Mouse (Mus musculus) left cerebral cortex, adult 18-20 months (tissue): Measurements from ENCODE around the gene Rbmxl1. TPM values are rescaled to one million over a fixed set of nuclear protein-coding genes. Genes with fewer than 3 reads are reported as not detected.
"Not testable (repeated sequence)": the region's sequence is repeated elsewhere in the genome, so short reads cannot be mapped to it uniquely, and the experiment has no call there.

ENCODE experiments used
- DNase-seq, 2 experiments: peaks; one replicate each; pipeline ENCODE4 v3.0.0; 2021 to 2022; ENCODE audit warnings: low spot score in 2 of 2, mixed read lengths in 1 of 2
- long read RNA-seq, 2 experiments: library from polyadenylated mRNA; stranded (forward); transcript quantifications; one replicate each; pipeline ENCODE4 v2.0.0; 2021
- total RNA-seq, 2 experiments: library from RNA; stranded (reverse); gene quantifications; 2 replicates each; pipeline ENCODE4 v1.2.3; 2021

The Rbmxl1 gene
- total RNA-seq: 10 to 100 TPM; 58.3 to 60.2 TPM
- long read RNA-seq, experiment 1, transcript Rbmxl1-201 (2 exons, 1,695 nt): minor isoform, 12 of 75 reads
- long read RNA-seq, experiment 1, transcript Rbmxl1-202 (2 exons, 1,622 nt): major isoform, 56 of 75 reads
- long read RNA-seq, experiment 1, partial matches to known transcripts: 0 of 75 reads
- long read RNA-seq, experiment 1, other reads (novel, unspliced or antisense): 7 of 75 reads
- long read RNA-seq, experiment 2, transcript Rbmxl1-201 (2 exons, 1,695 nt): minor isoform, 8 of 48 reads
- long read RNA-seq, experiment 2, transcript Rbmxl1-202 (2 exons, 1,622 nt): major isoform, 38 of 48 reads
- long read RNA-seq, experiment 2, partial matches to known transcripts: 0 of 48 reads
- long read RNA-seq, experiment 2, other reads (novel, unspliced or antisense): 2 of 48 reads

DNA sequence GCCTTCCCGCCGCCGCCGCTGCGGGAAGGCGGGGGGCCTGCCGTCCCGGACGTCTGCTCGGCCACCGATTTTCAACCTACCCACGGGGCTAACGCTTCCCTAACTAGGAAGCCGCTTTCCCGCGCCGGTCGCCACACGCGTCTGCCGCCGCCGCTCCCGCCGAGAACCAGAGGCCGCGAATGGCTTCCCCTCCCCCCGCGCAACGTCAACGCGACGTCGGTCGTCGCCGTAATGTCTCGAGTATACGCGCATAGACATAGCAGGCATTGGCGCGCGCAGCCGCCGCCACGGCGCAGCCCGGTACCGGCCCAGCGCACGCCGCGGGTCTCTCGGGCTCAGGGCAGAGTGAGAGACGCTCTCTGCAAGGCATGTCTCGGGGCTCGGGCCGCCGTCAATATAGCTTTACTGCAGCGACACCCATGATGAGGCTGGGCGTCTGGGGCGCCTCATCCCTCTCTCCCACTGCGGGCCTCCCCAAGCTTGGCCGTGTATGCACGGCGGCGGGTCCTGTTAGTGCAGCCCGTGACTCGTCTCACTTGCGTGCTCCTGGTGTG, at the start of gene Rbmxl1:
TSS of gene Rbmxl1 (minus strand) at position 180 of the 554 bp plus-strand sequence.
- DNase-seq: peak; percentile 89 to 93

DNA sequence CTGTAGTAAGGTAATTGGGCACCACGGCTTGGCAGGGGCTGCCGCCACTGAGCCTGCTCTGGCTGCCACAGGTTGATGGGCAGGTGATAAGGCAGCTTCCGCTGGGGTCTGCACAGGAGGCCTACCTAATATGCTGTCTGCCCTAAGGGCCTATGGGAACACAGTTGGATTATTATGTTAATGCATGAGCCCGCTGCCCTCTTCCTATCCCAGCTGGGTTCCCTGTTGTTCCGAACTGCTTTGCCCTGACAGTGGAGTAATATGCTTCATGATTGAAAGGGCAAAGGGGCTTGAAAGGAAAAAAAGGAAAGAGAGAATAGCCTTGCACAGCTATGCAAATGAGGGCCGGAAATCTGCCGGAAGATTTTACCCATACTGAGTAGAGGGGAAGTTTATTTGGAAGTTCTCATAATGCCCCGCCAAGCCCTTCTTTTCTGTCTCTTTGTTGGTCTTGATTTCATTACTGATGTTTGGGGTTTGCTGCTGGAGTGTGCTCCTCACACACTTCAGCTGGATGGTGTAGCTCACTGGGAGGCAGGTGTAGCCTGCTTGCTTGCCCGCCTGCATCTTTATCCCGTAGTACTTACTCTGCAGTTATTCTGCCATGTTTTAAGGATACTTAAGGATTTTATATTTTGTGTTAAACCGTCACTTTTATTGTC, 48.2 kb upstream of the Rbmxl1 start:
- DNase-seq: no peak

DNA sequence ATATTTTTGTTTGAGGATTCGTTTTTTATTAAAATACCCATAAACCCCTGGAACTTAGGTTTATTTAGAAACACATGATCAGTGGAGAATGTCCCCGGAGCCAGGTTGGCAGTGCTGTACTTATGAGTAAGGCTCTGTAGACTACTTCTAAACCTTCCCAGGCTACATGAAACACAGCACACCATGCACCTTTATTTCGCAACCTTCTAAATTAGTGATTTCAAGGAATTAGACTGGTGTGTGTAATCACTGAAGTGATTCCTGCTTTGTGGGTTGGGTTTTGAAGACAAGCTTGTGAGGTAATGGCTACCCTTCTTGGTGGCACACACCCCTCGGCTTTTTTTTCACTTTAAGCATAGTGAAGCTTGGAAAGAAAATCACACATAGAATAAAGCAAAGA, 47.1 kb upstream of the Rbmxl1 start:
- DNase-seq: no peak

DNA sequence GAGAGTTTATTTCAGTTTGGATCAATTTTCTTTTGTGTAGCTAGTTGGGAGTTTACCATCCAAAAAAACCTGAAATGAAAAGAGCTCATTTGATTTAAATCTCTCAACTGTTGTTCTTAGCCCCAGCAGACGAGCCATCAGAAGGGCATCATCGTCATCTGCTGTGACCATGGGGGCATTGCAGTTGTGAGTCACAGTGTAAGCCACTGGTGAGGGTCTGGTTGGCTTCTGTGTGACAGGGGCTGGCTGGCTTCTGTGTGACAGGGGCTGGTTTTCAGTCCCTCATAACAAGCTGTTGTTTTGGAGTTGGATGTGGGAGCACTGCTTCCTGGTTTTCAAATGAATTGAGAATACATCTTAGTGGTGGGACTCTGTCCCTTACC, 42.0 kb upstream of the Rbmxl1 start:
- DNase-seq: no peak

DNA sequence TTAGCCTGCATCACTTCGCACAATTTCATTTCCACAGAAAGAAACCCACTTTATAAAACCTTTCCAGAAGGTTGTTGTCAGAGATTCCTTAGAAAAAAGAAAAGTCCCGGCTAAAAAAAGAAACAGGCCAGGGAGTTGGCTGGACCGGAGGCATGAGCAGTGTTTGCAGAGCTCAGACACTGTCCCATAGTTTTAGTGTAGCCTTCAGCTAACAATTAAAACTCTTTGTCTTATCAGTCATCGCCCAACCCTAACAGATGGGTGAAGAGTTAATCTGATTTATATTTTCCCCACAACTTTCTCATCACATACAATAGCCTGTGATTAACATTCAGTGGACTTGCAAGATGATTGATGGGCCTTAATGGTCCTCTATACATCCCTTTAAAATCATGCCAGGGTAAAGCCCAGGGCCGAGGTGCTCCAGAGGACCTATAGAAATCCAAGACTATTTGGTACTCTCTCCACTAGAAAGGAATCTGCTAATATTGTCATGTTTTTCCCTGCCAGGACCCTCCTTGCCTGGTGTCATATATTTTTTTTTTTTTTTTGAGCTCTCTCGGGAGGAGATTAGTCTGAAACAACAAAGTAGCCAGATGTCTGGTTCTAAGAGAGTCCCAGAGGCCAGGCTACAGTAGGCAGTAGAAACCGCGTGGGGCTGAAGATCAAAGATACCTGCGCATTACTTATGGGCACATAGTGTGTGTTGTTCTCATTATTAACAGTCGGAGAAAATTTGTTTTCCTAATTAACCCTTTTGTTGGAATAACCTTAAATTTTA, 41.5 kb upstream of the Rbmxl1 start:
- DNase-seq: no peak

DNA sequence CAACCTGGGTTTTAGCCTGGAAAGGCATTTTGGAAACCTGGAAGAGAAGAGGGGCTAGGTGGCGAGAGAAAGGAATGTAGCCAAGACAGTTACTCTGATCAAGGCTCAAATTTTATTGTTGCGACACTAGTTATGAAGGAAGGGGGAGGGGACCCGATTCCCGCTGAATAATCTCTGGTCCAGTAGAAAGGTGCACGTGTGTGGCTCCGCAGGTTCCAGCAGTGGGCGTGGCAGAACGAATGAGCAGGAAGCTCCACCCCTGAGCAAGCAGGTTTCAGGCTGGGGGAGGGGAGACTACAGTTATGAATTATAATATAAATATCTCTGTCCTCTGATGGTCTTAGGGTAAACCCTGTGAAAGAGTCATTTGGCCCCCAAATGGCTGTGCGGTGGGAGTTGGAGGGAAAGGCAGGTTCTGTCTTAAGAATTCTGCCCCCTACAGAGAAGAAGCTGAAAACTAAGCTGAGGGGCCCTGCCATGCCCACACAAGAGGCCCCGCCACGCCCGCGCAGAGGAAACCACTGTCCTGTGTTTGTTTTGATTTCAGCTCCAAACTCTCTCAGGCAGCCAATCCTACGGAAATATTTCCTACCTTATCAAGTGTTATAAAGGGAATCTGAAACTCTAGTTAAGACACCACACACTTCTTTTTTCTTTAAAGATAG, 36.6 kb upstream of the Rbmxl1 start:
- DNase-seq: not testable (repeated sequence)

DNA sequence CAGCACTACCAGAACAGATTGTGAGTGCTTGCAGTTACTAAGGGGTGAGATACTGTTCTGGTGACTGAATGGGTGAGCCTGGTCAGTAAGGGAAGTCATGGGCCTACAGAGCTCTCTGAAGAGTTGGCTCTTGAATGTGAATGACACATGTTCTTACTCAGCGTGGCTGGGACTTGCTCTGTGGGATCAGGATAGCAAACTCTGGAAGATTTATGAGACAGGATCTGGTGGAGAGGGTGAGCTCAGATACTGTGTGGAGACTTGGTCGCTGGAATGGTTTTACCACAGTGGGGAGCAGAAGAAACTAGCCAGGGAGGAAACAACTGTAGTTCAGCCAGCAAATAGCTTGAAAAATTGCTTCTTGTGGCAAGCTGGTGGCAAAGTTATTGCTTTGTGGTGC, 35.8 kb upstream of the Rbmxl1 start:
- DNase-seq: no peak

DNA sequence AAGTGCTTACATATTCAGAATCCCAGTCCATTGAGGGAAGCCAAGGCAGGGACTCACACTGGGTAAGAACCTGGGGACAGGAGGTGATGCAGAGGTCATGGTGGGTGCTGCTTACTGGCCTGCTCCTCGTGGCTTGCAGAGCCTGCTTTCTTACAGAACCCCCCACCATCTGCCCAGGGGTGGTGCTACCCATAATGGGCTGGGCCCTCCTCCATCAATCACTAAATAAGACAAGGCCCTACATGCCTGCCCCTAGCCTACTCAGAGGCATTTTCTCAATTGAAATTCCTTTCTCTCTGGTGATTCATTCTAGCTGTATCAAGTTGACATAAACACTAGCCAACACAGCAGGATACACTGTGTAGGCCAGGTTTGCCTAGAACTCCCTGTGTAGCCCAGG, 34.9 kb upstream of the Rbmxl1 start:
- no peak for DNase-seq

DNA sequence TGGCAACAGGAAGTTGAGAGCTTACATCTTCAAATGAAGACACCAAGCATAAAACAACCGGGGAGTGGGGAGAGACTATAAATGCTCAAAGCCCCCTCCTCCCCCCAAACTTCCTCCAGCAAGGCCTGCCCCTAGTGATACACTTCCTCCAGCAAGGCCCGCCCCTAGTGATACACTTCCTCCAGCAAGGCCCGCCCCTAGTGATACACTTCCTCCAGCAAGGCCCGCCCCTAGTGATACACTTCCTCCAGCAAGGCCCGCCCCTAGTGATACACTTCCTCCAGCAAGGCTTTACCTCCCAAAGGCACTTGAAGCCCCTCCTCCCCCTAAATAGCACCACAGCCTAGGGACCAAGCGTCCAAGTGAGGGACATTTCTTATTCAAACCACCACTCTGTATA, 34.0 kb upstream of the Rbmxl1 start:
- DNase-seq: not testable (repeated sequence)

DNA sequence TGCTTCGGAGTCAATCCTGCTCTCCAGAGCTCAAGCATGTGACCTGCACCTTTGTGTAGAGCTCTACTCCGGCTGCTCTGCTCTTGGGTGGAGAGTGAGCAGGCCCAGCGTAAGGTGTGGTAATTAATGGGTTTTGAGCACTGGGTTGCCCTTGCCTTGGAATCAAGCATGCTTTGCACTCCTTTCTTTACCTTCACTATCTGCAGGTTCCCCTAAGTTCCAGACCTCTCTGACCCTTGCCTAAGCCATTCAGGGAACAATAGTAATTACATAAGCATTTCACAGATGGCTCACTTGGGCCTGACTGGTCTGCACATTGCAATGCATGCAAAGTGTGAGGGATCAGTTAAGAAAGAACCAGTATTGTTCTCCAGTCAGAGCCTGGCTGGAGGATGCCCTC, 29.1 kb upstream of the Rbmxl1 start:
- DNase-seq: no peak

DNA sequence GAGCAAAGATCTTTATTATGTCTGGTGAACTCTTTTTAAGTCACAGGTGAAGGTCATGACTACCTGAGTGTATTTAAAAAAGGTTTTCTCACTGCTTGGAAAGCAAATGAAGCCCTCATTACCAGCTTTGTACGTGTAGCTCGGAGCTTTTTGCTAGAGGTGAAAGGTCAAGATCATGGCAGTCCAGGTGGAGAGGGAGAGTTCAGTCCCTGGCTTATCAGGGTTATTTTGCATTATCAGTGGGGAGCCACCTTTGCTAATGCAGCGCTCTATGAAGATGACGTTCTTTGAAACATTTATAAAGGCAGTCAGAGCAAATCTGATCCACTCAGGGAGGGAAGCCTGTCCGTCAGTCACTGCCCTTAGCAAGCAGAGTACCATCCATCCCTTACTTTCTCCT, 28.0 kb upstream of the Rbmxl1 start:
- DNase-seq: no peak

DNA sequence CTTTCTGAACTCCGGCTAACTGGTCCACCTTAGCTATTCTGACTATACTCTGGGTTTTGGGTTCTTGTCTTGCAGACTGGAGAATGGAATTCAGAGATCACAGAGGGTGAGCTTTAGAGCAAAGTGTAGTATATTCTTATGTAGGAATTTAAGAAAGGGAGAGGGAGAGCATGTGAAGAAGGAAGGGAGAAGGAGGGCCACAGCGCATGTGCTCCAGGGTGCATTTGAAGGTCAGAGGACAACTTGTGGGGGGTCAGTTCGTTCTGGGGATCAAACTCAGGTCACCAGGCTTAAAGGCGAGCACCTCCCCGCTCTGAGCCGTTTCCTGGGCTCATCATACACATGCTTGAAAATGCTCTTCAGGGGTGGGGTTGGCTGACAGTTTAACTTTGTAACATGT, 25.3 kb upstream of the Rbmxl1 start:
- no peak for DNase-seq

DNA sequence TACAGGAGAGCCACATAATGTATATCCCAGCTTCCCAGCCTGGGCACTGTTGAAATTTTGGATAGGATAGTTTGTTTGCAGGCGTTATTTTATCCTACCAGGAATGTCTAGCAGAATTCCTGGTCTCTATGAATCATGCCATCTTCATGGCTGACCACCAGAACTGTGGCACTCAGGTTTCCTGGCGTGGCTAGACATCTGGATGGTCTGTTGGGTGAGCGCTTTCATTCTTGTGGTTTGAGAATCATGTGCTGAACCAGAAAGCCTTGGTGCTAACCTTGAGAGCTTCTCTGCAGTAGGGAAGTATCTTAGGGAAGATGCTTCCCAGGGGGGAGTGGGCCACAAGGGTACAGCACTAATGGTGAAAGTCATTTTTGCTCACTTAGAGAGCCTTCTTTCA, 6.4 kb upstream of the Rbmxl1 start:
- no peak for DNase-seq

DNA sequence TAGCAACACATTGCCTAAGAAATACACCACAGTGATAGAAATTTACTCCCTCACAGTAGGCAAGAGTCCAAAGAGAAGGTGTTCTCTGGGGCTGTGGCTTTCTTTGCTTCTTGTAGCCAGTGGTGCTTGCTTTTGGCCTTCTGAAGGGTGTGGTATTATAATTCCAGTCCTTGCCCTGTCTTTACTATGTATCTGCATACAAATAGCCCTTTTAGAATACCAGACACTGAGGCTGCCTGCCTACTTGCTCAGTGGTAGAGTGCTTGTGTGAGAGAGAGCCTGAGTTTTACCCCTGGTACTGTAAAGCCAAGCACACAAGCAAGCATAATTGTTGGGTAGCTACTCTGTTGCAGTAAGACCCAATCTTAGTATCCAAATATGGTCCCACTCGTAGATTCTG, 6.0 kb upstream of the Rbmxl1 start:
- no peak for DNase-seq

DNA sequence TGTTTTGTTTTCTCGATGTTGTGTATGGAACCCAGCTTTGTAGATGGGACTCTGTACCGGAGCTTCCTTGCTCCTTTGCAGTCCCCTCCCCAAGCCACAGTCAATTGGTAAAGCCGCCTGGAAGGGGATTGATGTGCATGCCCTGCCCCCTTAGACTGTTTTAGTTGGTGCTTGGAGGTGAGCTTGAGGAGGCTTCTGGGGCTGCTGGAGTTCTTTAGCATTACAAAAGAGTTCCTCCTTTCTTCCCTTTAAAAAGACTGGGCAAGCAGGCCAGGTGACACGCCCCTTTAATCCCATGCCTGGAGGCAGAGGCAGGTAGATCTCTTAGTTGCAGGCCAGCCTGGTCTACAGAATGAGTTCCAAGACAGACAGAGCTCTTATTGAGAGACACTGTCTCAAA, 4.4 kb upstream of the Rbmxl1 start:
- DNase-seq: no peak

DNA sequence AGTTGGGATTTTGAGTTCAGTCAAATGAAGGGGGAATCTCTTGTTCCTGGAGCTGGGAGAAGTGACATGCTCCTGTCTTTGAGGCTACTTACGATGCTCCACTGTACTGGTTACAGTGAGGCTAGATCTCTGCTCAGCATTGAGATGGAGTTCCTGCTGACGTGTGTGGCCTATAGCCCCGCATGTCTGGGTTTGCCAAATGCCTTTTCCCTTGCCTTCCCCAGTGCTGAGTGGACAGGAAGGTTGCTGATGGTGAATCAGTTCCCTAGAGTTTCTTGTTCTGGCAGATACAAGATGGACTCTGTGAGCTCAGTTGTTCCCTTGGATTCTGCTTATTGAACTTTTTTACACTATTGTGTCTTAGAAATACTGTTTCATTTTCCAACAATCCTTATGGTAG, 2.2 kb upstream of the Rbmxl1 start:
- no peak for DNase-seq

DNA sequence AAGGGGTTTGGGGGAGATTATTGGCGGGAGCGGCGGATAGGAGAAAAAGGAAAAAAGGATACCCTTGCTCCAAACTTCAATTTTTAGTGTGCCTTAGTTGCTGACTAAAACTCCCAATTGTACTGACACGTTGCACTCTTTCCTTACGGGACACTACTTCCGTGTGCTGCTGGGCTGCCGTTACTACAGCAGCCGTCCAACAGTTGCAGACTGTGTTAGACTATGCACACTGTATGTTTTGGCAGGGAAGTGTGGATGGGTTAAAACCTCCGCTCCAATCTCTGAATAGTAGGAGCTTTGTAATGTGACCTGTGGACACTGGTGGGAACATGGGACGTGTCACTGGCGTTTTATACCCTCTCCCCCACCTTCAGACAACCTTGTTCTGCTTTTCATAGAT, 1.4 kb upstream of the Rbmxl1 start:
- DNase-seq: no peak

DNA sequence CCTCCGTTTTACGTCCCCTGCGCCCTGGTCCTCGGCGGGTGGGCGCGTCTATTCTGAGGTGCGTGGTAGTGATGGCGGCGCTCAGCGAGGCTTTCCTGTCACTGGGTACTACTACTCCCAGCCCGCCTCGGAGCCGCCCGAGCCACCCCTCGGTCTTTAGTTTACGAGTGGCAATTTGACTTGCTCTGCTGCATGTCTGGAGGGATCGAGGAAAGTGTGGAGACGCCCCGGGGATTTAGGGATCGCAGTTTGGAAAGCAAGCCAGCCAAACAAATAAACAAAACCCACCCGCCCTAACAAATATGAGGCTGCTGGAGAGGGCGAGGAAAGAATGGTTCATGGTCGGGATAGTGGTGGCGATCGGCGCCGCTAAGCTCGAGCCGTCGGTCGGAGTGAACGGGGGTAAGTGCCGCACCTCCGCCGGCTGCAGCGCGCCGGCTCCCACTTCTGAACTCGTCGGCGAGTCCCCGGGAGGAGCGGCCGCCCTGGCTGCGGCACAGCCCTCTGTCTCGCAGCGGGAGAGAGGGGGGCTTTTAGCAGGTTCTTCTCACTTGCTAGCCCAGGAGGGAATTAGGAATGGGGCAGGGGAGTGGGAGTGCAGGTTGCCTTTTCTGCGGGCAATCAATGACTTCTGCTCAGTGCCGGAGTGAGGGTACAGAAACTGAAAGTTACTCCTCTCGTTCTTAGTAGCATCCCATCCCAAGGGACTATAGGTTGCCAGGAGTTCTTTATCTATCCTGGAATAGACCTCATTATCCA, 754 bp upstream of the Rbmxl1 start, which contains the start of gene Slc10a7:
TSS of gene Slc10a7 (plus strand) at position 74 of the 759 bp plus-strand sequence.
- peak; percentile 90 to 93 for DNase-seq

DNA sequence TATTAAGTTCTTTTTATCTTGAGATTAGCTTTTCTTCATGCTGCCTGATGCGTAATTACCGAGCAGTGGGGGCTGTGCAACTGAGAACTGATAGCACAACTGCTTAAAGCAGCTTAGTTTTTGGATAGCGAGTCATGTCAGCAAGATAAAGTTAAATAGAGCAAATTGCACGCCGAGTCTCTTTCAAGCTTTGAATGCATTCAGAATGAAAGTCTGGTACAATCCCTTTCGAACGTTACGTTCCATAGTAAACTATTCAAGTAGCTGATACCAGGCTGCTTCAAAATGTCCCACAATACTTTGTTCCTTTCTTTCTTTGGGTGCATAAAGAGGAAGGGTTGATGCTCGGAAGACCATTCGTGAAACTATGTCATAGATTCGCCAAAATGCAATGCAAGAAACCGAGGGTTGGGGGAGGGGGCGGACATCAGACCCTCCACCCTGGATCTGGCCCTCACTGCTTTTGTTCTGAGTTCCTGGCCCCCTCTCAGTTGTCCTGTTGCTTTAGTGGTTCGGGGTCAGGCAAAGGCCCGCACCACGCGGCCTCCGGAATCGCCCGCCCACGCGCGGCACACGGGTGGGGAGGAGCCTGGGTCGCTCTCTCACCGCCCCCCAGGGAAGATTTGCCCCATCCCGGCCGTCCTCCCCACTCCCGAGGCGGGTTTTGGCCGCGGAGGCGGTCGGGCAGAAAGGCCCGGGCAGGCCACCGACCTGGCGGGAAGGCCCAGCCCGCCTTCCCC, 549 bp downstream of the Rbmxl1 start:
- DNase-seq: peak; percentile 34

DNA sequence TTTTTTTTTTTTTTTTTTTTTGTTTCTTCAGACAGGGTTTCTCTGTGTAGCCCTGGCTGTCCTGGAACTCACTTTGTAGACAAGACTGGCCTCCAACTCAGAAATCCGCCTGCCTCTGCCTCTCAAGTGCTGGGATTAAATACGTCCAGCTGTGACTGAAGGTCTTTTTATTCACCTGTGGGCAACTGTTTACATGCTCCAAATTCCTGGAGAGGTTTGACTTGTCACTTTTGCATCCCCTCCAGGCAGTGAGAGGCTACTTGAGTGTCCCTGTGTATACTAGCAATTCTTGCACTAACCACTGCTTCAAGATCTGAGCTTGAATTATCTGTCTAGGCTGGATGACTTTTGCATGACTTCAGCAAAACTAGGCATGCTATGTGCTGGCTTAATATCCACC, 6.0 kb downstream of the Rbmxl1 start:
- no peak for DNase-seq
